Mouse (Mus musculus): ENCODE results near the gene Sbf2.

DNA sequence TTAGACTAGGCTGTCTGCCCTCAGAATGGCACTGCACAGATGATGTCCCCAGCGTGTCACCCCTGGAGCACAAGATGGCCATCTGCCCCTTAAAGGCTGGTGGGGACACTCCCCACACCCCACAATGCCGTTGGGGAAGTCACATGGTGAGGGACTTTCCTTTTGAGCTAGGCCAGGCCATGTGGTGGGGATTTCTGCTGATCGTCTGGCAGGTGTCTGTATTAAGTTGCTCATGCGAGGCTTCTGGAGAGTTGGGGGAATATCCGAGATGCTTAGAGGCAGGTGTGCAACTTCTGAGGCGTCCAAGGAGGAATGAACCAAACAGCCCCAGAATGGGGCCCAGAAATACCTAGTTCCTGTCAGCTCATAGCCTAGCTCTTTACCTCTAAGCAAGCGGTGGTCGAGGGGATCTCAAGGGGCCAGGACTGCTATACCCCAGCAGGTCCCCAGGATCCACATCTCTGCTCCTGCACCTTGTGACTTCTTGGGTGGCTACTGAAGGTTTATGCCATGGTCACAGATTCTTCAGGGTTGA lies 328.5 kb downstream of the Sbf2 start:
- TF ChIP-seq POLR2A (IDR thresholded peaks at IDR 0.05; ENCODE audit: low read depth, low read length) (no peak), CTCF (IDR thresholded peaks at IDR 0.05; ENCODE audit: extremely low read depth, insufficient read depth, insufficient read length, insufficient replicate concordance) (no peak)

Data from spleen, adult 2 months (tissue).